Mouse (Mus musculus) ES-Bruce4 (cell line): ENCODE data around the gene Bcam. TPM values are rescaled to one million over a fixed set of nuclear protein-coding genes. Genes with fewer than 3 reads are reported as not detected.

Source experiments
- H3K27ac ChIP-seq: 2 replicates; pipeline ENCODE4 v1.5.1; 2012; ENCODE audit warnings: low read length, inconsistent platforms; ENCODE audit not compliant: insufficient read depth
- H3K27me3 ChIP-seq: 2 replicates; pipeline ENCODE4 v1.6.1; 2012; ENCODE audit warnings: mild to moderate bottlenecking, low read length, inconsistent platforms; ENCODE audit not compliant: control insufficient read depth, poor library complexity, insufficient read depth, severe bottlenecking
- H3K36me3 ChIP-seq: 2 replicates; pipeline ENCODE4 v1.6.1; 2012; ENCODE audit warnings: inconsistent platforms, mild to moderate bottlenecking, low read length, moderate library complexity; ENCODE audit not compliant: control insufficient read depth, poor library complexity, insufficient read depth, severe bottlenecking
- H3K4me1 ChIP-seq: one replicate; pipeline ENCODE4 v1.8.1; 2011; ENCODE audit warnings: low read length; ENCODE audit not compliant: control insufficient read depth, insufficient read depth
- H3K4me3 ChIP-seq: 2 replicates; pipeline ENCODE4 v1.5.1; 2011; ENCODE audit warnings: low read depth, mild to moderate bottlenecking, low read length
- H3K9ac ChIP-seq: 2 replicates; pipeline ENCODE4 v1.6.1; 2012; ENCODE audit warnings: low read depth, mild to moderate bottlenecking, inconsistent platforms; ENCODE audit not compliant: poor library complexity, severe bottlenecking
- H3K9me3 ChIP-seq: replicated peaks from 2 replicates; pipeline ENCODE4 v1.6.1; 2012; ENCODE audit warnings: mild to moderate bottlenecking, low read length, inconsistent platforms; ENCODE audit not compliant: control insufficient read depth, poor library complexity, insufficient read depth, severe bottlenecking
- CTCF ChIP-seq: IDR thresholded peaks from one replicate; pipeline ENCODE4 v1.8.1; 2011; ENCODE audit warnings: low read depth, low read length
- EP300 ChIP-seq: IDR thresholded peaks from 2 replicates; pipeline ENCODE4 v1.6.1; 2011; ENCODE audit warnings: low read depth, low read length; ENCODE audit not compliant: insufficient read depth
- POLR2A ChIP-seq: IDR thresholded peaks from one replicate; pipeline ENCODE4 v1.8.1; 2011; ENCODE audit warnings: low read length; ENCODE audit not compliant: insufficient read depth
- polyA plus RNA-seq: library from polyadenylated mRNA; stranded (reverse); fragments of >200 nt; gene quantifications from 2 replicates; pipeline ENCODE4 v1.2.4, GENCODE M21; 2011; ENCODE audit warnings: low read depth; ENCODE audit not compliant: missing spikeins, insufficient read depth, insufficient read length

The Bcam gene
- polyA plus RNA-seq, 1 experiment = 138 TPM

GRCm38 (mm10) chr7:19718297-19718952 is 52.4 kb downstream of the Bcam start:
- H3K27me3 ChIP-seq = no peaks in the 10 kb centered on the region
- TF ChIP-seq CTCF (no peak), POLR2A (no peak), EP300 (no peak)
- peaks cover 6% of the 10 kb centered on the region; the same call in 1 of the 2 replicates for H3K36me3 ChIP-seq
- H3K27ac ChIP-seq = no peak overlapping the region
- no peaks in the 10 kb centered on the region; the same call in 1 of the 2 replicates for H3K9me3 ChIP-seq
- no peak overlapping the region for H3K9ac ChIP-seq
- H3K4me1 ChIP-seq = no peaks in the 10 kb centered on the region
- no peak overlapping the region for H3K4me3 ChIP-seq

- H3K27me3 ChIP-seq = no peaks in the 10 kb centered on the region
- no peak overlapping the region for H3K9ac ChIP-seq
- no peaks in the 10 kb centered on the region; the same call in 1 of the 2 replicates for H3K9me3 ChIP-seq
- peaks cover 14% of the 10 kb centered on the region for H3K36me3 ChIP-seq
- no peak overlapping the region for H3K4me3 ChIP-seq
- TF ChIP-seq EP300 = no peak
- TF ChIP-seq CTCF = no peak
- no peak for TF ChIP-seq POLR2A
- H3K4me1 ChIP-seq = no peaks in the 10 kb centered on the region
- no peak overlapping the region for H3K27ac ChIP-seq
Observed at GRCm38 (mm10) chr7:19717346-19717745, 53.5 kb downstream of the Bcam start.

GRCm38 (mm10) chr7:19716822-19717221 is 54.0 kb downstream of the Bcam start:
- Histone ChIP-seq H3K4me3 (no peak overlapping the region), H3K9ac (peak overlapping the region; percentile 80), H3K4me1 (no peaks in the 10 kb centered on the region), H3K27me3 (no peaks in the 10 kb centered on the region), H3K27ac (peak overlapping the region; percentile 98), H3K9me3 (no peaks in the 10 kb centered on the region; the same call in 1 of the 2 replicates), H3K36me3 (peaks cover 18% of the 10 kb centered on the region)
- TF ChIP-seq CTCF (no peak), EP300 (no peak), POLR2A (no peak)

GRCm38 (mm10) chr7:19716055-19716682 is 54.6 kb downstream of the Bcam start:
- Histone ChIP-seq H3K27me3 (no peaks in the 10 kb centered on the region), H3K36me3 (peaks cover 23% of the 10 kb centered on the region), H3K9ac (peak overlapping the region; percentile 80), H3K9me3 (no peaks in the 10 kb centered on the region; the same call in 1 of the 2 replicates), H3K27ac (peak overlapping the region; percentile 98), H3K4me1 (no peaks in the 10 kb centered on the region), H3K4me3 (peak overlapping the region; percentile 86)
- TF ChIP-seq EP300 = no peak
- no peak for TF ChIP-seq POLR2A
- TF ChIP-seq CTCF = no peak

- Histone ChIP-seq H3K27me3 (no peaks in the 10 kb centered on the region), H3K9ac (peak within 1 kb of the TSS; percentile 96), H3K9me3 (no peaks in the 10 kb centered on the region), H3K27ac (peak within 1 kb of the TSS; percentile 98), H3K4me3 (peak within 1 kb of the TSS; percentile 97), H3K36me3 (peaks cover 28% of the 10 kb centered on the region), H3K4me1 (no peaks in the 10 kb centered on the region)
- TF ChIP-seq CTCF (no peak), EP300 (no peak), POLR2A (no peak)
Observed at GRCm38 (mm10) chr7:19715239-19716054, 55.4 kb downstream of the Bcam start, which contains the start of gene Tomm40. Tomm40 (minus strand) TSS chr7:19715438.
